Mouse (Mus musculus) spleen, adult 2 months (tissue): ENCODE results near the gene Cyp2t4. TPM values are rescaled to one million over a fixed set of nuclear protein-coding genes. Genes with fewer than 3 reads are reported as not detected.

ENCODE experiments used
- DNase-seq, 2 experiments: peaks; one replicate each; pipeline versions ENCODE4 v3.0.0 to v3.0.0-alpha.2; 2012 to 2021; ENCODE audit warnings: low spot score in 2 of 2, low read depth in 1 of 2
- H3K27ac ChIP-seq: fragments of 200-500 bp; 2 replicates; pipeline ENCODE4 v1.5.1; 2012; ENCODE audit warnings: low read length, inconsistent platforms; ENCODE audit not compliant: insufficient read depth
- H3K27me3 ChIP-seq: fragments of 200-500 bp; 2 replicates; pipeline ENCODE4 v1.6.1; 2012; ENCODE audit warnings: mild to moderate bottlenecking, moderate library complexity, low read length, inconsistent platforms; ENCODE audit not compliant: control insufficient read depth, insufficient read depth
- H3K36me3 ChIP-seq: fragments of 200-500 bp; 2 replicates; pipeline ENCODE4 v1.6.1; 2012; ENCODE audit warnings: mild to moderate bottlenecking, low read length, inconsistent platforms; ENCODE audit not compliant: control insufficient read depth, insufficient read depth
- H3K4me1 ChIP-seq: fragments of 200-500 bp; 2 replicates; pipeline ENCODE4 v1.6.1; 2011; ENCODE audit warnings: inconsistent platforms; ENCODE audit not compliant: control insufficient read depth, insufficient read depth, insufficient read length
- H3K4me3 ChIP-seq: fragments of 200-500 bp; 2 replicates; pipeline ENCODE4 v1.5.1; 2011; ENCODE audit warnings: mild to moderate bottlenecking, inconsistent platforms; ENCODE audit not compliant: insufficient read depth, insufficient read length; ENCODE audit errors: extremely low read depth
- CTCF ChIP-seq: fragments of 200-500 bp; IDR thresholded peaks from 2 replicates; pipeline ENCODE4 v1.5.1; 2011; ENCODE audit warnings: mild to moderate bottlenecking, inconsistent platforms; ENCODE audit not compliant: insufficient read depth, insufficient read length, insufficient replicate concordance; ENCODE audit errors: extremely low read depth
- POLR2A ChIP-seq: fragments of 200-500 bp; IDR thresholded peaks from 2 replicates; pipeline ENCODE4 v1.6.1; 2011; ENCODE audit warnings: low read depth, low read length, inconsistent platforms
- WGBS: fragments of 180-500 bp; shearing (Covaris S2); methylation state at CpG from one replicate; pipeline ENCODE4 v1.1.7; 2018; 5-methylcytosine and 5-hydroxymethylcytosine counted together
- polyA plus RNA-seq: library from polyadenylated mRNA; depleted of rRNA; stranded (reverse); fragments of >200 nt; gene quantifications from 2 replicates; pipeline ENCODE4 v1.2.3, GENCODE M21; 2012

The Cyp2t4 gene
- polyA plus RNA-seq, 1 experiment, result not detected

DNA sequence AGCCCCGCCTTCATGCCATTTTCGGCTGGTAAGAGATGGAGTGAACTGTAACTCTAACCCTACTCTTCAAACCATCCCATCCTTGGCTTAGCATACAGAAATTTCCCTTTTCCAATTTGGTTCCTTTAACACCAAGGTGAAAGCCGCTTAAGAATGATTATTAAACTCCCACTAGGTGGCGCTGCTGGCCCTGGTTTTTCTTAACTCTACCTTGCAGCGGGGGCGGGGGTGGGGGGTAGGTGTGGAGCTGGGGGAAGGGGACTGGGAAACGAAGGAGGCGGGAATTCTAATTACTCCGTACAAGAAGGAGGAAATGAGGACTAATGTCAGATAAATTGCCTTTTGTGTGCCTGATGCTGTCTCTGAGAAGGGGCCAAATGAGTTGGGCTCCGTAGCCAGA, 20.9 kb upstream of the Cyp2t4 start:
- H3K27ac ChIP-seq, result no peak overlapping the region
- TF ChIP-seq CTCF (peak; percentile 21; the same call in 1 of the 2 replicates), POLR2A (no peak)
- no peak overlapping the region for H3K4me3 ChIP-seq
- DNase-seq, result no peak
- no peaks in the 10 kb centered on the region for H3K36me3 ChIP-seq
- H3K27me3 ChIP-seq, result no peaks in the 10 kb centered on the region
- no peaks in the 10 kb centered on the region for H3K4me1 ChIP-seq
- 20% methylated on average over 10 of the region's 10 CpGs for WGBS

DNA sequence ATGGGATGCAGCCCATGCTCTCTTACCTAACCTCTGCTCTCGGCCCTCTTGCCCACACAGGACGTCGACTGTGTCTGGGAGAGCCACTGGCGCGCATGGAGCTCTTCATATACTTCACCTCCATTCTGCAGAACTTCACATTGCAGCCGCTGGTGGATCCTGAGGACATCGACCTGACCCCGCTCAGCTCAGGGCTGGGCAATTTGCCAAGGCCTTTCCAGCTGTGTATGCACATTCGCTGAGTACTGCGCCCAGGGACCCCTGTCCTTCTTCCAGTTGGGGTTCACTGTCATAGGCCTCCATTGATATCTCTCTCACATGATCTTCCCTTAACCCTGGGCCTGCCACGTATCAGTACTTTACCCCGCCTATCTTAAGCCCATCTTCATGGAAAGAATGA, 20.4 kb upstream of the Cyp2t4 start:
- no peak overlapping the region for H3K4me3 ChIP-seq
- H3K27ac ChIP-seq, result no peak overlapping the region
- DNase-seq, result no peak
- no peak for TF ChIP-seq CTCF
- TF ChIP-seq POLR2A, result no peak
- no peaks in the 10 kb centered on the region for H3K36me3 ChIP-seq
- H3K4me1 ChIP-seq, result no peaks in the 10 kb centered on the region
- H3K27me3 ChIP-seq, result no peaks in the 10 kb centered on the region
- 68% methylated on average over 12 of the region's 12 CpGs for WGBS

DNA sequence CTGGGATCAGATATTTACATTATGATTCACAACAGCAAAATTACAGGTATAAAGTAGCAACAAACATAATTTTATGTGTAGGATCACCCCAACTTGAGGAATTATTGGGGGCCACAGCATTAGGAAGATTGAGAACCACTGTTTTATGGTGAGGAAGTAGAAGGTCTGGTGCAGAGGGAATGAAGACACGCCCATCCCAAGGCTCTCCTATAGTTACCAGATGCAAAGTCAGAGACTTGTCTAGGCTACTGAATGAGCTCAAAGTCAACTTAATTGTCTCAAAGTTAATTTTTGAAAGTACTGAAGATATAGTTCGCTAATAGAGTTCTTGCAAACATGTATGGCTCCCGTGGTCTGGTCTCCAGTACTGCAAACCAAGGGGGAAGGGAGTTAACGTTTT, 19.8 kb upstream of the Cyp2t4 start:
- no peaks in the 10 kb centered on the region for H3K36me3 ChIP-seq
- H3K4me1 ChIP-seq, result no peaks in the 10 kb centered on the region
- TF ChIP-seq CTCF (no peak), POLR2A (no peak)
- 85% methylated on average over 4 of the region's 4 CpGs for whole genome bisulfite sequencing
- H3K27me3 ChIP-seq, result no peaks in the 10 kb centered on the region
- no peak for DNase-seq
- no peak overlapping the region for H3K4me3 ChIP-seq
- H3K27ac ChIP-seq, result no peak overlapping the region

DNA sequence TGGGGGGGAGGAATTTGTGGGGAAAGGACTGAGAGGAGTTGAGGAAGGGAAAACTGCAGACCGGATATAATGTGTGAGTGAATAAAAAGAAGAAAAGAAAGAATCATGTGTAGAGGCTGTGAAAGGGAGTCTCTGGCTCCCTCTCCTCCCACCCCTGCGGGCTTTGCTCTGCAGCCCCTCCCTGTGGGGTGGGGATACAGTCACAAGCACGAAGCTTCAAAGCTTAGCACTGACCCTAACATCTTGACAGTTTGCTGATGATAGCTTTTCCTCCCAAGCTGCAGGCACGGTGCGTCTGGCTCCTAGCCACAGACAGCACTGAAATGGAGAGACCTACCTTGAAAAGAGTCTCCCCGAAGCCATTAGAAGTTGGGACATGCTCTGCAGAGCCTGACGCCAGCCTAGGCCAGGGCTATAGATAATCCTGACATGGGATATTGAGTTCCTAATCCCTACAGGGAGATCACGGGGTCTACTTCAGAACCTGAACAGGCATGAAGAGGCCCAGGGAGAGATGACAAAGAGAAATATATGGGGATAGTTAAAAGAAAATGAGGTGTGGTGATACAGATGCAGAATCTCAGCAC, 17.0 kb upstream of the Cyp2t4 start:
- Histone ChIP-seq H3K36me3 (no peaks in the 10 kb centered on the region), H3K27me3 (no peaks in the 10 kb centered on the region), H3K4me3 (no peak overlapping the region), H3K27ac (no peak overlapping the region), H3K4me1 (no peaks in the 10 kb centered on the region)
- WGBS, result 57% methylated on average over 8 of the region's 8 CpGs
- TF ChIP-seq CTCF (no peak), POLR2A (no peak)
- DNase-seq, result no peak

DNA sequence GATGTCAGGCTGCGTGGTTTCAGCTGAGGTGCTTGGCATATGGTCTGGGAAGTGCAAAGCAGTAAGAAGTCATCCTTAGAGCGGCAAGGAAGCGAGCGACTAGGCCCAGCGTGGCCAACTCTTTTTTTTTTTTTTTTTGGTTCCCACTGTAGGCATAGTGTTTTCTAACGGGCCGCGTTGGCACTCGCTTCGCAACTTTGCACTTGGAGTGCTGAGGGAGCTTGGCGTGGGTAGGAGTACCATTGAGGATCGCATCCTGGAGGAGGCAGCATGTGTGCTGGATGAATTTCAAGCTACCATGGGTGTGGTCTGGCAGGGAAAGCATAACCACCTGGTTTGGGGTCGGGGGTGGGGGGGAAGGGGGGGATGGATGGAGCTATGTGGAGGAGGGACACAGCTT, 2.5 kb downstream of the Cyp2t4 start:
- Histone ChIP-seq H3K4me3 (no peak overlapping the region), H3K36me3 (peaks cover 16% of the 10 kb centered on the region), H3K27ac (no peak overlapping the region), H3K27me3 (no peaks in the 10 kb centered on the region), H3K4me1 (peaks cover 5% of the 10 kb centered on the region; the same call in 1 of the 2 replicates)
- TF ChIP-seq POLR2A (no peak), CTCF (no peak)
- 89% methylated on average over 13 of the region's 13 CpGs for WGBS
- DNase-seq, result no peak

DNA sequence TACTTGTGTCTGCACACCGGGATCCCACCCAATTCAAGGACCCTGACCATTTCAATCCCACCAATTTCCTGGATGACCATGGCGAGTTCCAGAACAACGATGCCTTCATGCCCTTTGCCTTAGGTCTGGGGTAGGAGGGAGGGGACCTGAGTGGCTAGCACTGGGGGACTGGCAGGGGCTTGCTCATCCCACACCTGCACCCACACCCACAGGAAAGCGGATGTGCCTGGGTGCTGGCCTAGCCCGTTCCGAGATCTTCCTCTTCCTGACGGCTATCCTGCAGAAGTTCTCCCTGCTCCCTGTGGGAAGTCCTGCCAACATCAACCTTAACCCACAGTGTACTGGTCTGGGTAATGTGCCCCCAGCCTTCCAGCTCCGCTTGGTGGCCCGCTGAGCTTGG, 4.7 kb downstream of the Cyp2t4 start:
- no peak for TF ChIP-seq POLR2A
- no peak for TF ChIP-seq CTCF
- Histone ChIP-seq H3K27ac (no peak overlapping the region), H3K4me1 (peaks cover 5% of the 10 kb centered on the region; the same call in 1 of the 2 replicates), H3K4me3 (no peak overlapping the region), H3K36me3 (peaks cover 18% of the 10 kb centered on the region), H3K27me3 (no peaks in the 10 kb centered on the region)
- no peak for DNase-seq
- 94% methylated on average over 9 of the region's 9 CpGs for WGBS

DNA sequence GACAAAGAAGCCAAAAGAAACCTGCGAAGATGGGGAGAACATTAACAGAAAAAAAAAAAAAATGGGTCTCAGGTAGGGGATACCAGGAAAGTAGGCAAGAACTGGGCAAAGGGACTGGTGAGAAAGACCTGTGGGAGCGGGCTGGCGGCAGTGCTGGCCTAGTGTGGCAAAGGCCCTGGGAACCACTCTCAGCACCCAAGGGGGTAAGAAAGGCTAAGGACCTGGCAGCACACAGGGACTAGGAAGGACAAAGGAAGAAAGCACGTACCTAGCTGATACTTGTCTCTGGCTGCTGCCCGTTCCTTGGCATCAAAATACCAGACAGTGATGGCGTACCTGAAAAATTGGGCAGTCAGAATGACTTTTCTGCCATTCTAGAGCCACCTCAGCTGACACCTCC, 5.7 kb downstream of the Cyp2t4 start:
- TF ChIP-seq POLR2A (no peak), CTCF (no peak)
- Histone ChIP-seq H3K27ac (no peak overlapping the region), H3K4me3 (no peak overlapping the region), H3K36me3 (peaks cover 18% of the 10 kb centered on the region), H3K4me1 (peaks cover 11% of the 10 kb centered on the region; the same call in 1 of the 2 replicates), H3K27me3 (no peaks in the 10 kb centered on the region)
- no peak for DNase-seq
- 96% methylated on average over 6 of the region's 6 CpGs for WGBS

DNA sequence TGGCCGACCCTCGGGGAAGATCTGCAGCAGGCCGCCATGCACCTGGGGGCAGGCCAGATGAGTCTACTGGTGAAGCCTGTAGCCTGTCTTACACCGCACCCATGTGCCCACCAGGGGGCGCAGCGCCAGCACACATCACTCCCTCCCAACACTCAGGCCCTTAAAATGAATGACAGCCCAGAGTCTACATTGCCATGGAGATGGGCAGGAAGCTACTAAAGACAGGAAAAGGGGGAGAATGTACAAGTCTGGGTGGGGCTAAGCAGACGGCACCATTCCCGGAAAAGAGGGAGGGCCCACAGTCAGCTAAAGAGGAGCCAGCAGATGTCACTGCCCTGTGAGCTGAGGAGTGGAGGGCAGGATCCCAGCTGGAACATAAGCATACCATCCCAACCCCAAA, 6.4 kb downstream of the Cyp2t4 start:
- Histone ChIP-seq H3K36me3 (peaks cover 22% of the 10 kb centered on the region), H3K27ac (0 out of 2 replicates have a peak overlapping the region, but pooled peaks have one; percentile 27), H3K4me1 (peaks cover 17% of the 10 kb centered on the region), H3K4me3 (no peak overlapping the region), H3K27me3 (no peaks in the 10 kb centered on the region)
- peak; percentile 68 to 83 for DNase-seq
- TF ChIP-seq POLR2A, result no peak
- peak; percentile 98 for TF ChIP-seq CTCF
- 15% methylated on average over 8 of the region's 8 CpGs for WGBS
